9 mouse cellular contexts compared by ENCODE assay signal in the genomic region with DNA sequence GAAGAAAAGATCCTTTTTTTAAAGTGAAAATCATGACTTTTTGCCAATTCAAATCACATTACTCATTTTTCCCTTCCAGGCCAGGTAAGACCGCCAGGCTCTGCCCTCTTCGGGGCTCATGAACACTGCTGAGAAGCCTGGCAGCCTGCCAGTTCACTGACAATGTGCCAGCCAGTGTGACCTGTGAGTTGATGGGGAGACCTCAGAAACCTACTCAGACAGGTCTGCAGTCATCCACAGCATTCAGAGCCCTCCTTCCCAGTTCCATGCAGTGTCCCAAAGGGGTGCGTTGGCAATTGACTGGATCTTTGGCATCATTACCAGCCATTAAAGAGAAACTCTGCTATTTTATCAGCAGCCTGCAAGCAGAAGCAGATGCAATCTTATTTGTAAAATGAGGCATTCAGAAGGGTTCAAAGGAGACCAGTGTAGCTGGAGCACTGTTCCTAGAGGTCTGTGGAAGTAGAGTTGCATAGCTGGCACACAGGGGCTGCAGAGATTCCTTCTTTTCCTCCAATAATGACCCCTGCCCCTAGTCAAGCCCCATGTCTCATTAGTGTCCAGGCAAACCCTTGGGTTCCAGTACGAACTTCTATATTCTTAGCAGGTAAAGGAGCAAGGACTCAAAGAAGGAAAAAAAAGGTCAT.
DNase-seq lines count a peak whose midpoint lies in the region; ATAC-seq and TF ChIP-seq lines count a peak whose summit lies in the region.
"Had no signal": no experiment of that assay in that cellular context is flagged by ENCODE, and none has a peak within 500 bp of the region (broad histone marks: within the 10 kb centered on the region; RNA-seq: fewer than 3 reads in every experiment).

No protein-coding gene starts in this region.

- no peak for TF ChIP-seq CTCF in layer of hippocampus, adult 2 months (conservative IDR thresholded peaks at IDR 0.05)
- no peak for TF ChIP-seq CTCF in thymus, adult 2 months (IDR thresholded peaks at IDR 0.05; ENCODE audit: borderline replicate concordance, control insufficient read depth, extremely low read depth, insufficient read depth, low read length, poor library complexity)

- no peak overlapping the region for H3K4me2 ChIP-seq in intestine, embryonic 16.5 days (ENCODE audit: low read depth, low read length)
- no peak overlapping the region for H3K4me2 ChIP-seq in midbrain, embryonic 11.5 days

- no peak for TF ChIP-seq POLR2A in thymus, adult 2 months (IDR thresholded peaks at IDR 0.05; ENCODE audit: control insufficient read depth, extremely low read depth, insufficient read depth, low read length, poor library complexity)

- 56% methylated on average over 4 of the region's 4 CpGs for WGBS in intestine, embryonic 16.5 days
- 52% methylated on average over 4 of the region's 4 CpGs for WGBS in midbrain, embryonic 11.5 days
- WGBS in thymus, adult 2 months, result 70% methylated on average over 4 of the region's 4 CpGs

- peak in 1 of 2 experiments; percentile 22 for DNase-seq in layer of hippocampus, adult 2 months (ENCODE audit: low spot score in 2 of 2)
- no peak for DNase-seq in layer of hippocampus, adult 9-10 months (ENCODE audit: low spot score)
- DNase-seq in cerebellum, postnatal 14 days, result peak; percentile 80 to 81
- peak; percentile 21 to 53 for DNase-seq in heart, adult 18-20 months
- DNase-seq in midbrain, embryonic 11.5 days (ENCODE audit: low spot score, missing footprints), result no peak
- DNase-seq in thymus, adult 2 months, result no peak

- H3K27me3 ChIP-seq in intestine, embryonic 16.5 days (replicated peaks; ENCODE audit: control insufficient read depth, insufficient read depth, low read length), result no peaks in the 10 kb centered on the region
- H3K27me3 ChIP-seq in midbrain, embryonic 11.5 days (ENCODE audit: control insufficient read depth, insufficient read depth, low read length), result no peaks in the 10 kb centered on the region
- no peaks in the 10 kb centered on the region for H3K27me3 ChIP-seq in thymus, adult 2 months (ENCODE audit: control insufficient read depth, insufficient read depth, low read length)

- no peaks in the 10 kb centered on the region for H3K9me3 ChIP-seq in intestine, embryonic 16.5 days (ENCODE audit: control insufficient read depth, low read length)
- H3K9me3 ChIP-seq in midbrain, embryonic 11.5 days (ENCODE audit: control insufficient read depth, low read length), result no peaks in the 10 kb centered on the region

- H3K9ac ChIP-seq in intestine, embryonic 16.5 days (ENCODE audit: low read depth, low read length), result no peak overlapping the region
- H3K9ac ChIP-seq in midbrain, embryonic 11.5 days (ENCODE audit: low read length), result no peak overlapping the region

- no peaks in the 10 kb centered on the region for H3K36me3 ChIP-seq in intestine, embryonic 16.5 days (ENCODE audit: control insufficient read depth, insufficient read depth, low read length)
- no peaks in the 10 kb centered on the region for H3K36me3 ChIP-seq in midbrain, embryonic 11.5 days (ENCODE audit: control insufficient read depth, insufficient read depth, low read length)
- no peaks in the 10 kb centered on the region for H3K36me3 ChIP-seq in thymus, adult 2 months (ENCODE audit: control insufficient read depth, insufficient read depth, low read length)

- peak; percentile 56; the same call in 1 of the 2 replicates for ATAC-seq in intestine, embryonic 16.5 days
- no peak for ATAC-seq in midbrain, embryonic 11.5 days (ENCODE audit: low FRiP score)
- ATAC-seq in erythroblast, adult 5-6 weeks (replicated peaks; ENCODE audit: low FRiP score, poor library complexity, severe bottlenecking), result no peak

- H3K4me1 ChIP-seq in intestine, embryonic 16.5 days (ENCODE audit: control insufficient read depth, insufficient read depth, low read length), result peaks cover 8% of the 10 kb centered on the region
- H3K4me1 ChIP-seq in midbrain, embryonic 11.5 days (ENCODE audit: control insufficient read depth, insufficient read depth, low read length), result peaks cover 23% of the 10 kb centered on the region
- no peaks in the 10 kb centered on the region for H3K4me1 ChIP-seq in thymus, adult 2 months (replicated peaks; ENCODE audit: control insufficient read depth, insufficient read depth, low read length)

- H3K27ac ChIP-seq in layer of hippocampus, adult 2 months, result 0 out of 2 replicates have a peak overlapping the region, but pooled peaks have one; percentile 19
- H3K27ac ChIP-seq in intestine, embryonic 16.5 days (ENCODE audit: low read length), result no peak overlapping the region
- peak overlapping the region; percentile 35 for H3K27ac ChIP-seq in midbrain, embryonic 11.5 days (ENCODE audit: low read depth, low read length)
- no peak overlapping the region for H3K27ac ChIP-seq in thymus, adult 2 months (ENCODE audit: control insufficient read depth, insufficient read depth, low read length)
- H3K27ac ChIP-seq: left cerebral cortex, adult 2 months had no signal

- no peak overlapping the region for H3K4me3 ChIP-seq in layer of hippocampus, adult 2 months
- no peak overlapping the region for H3K4me3 ChIP-seq in intestine, embryonic 16.5 days (ENCODE audit: low read length)
- no peak overlapping the region for H3K4me3 ChIP-seq in midbrain, embryonic 11.5 days (ENCODE audit: low read depth, low read length)
- no peak overlapping the region for H3K4me3 ChIP-seq in thymus, adult 2 months (ENCODE audit: control insufficient read depth, insufficient read depth, low read length)
- H3K4me3 ChIP-seq: left cerebral cortex, adult 2 months had no signal

Comparison
In these comparisons a context has a peak if more than half of its experiments do, and no peak if none do; other contexts are left out.
1. DNase-seq: peak in cerebellum, postnatal 14 days (2 of 2) and heart, adult 18-20 months (2 of 2); none in layer of hippocampus, adult 9-10 months (single experiment), midbrain, embryonic 11.5 days (single experiment) and thymus, adult 2 months (single experiment).
2. H3K27ac ChIP-seq: peak in layer of hippocampus, adult 2 months (single experiment) and midbrain, embryonic 11.5 days (single experiment); none in intestine, embryonic 16.5 days (single experiment) and thymus, adult 2 months (single experiment).